Mouse (Mus musculus): ENCODE measurements around the gene Srd5a1. TPM values are rescaled to one million over a fixed set of nuclear protein-coding genes. Genes with fewer than 3 reads are reported as not detected.

Srd5a1 gene
- polyA plus RNA-seq, 1 experiment from 2014 or later: 8.7 TPM

GRCm38 (mm10) chr13:69598867-69599266, 12.4 kb downstream of the Srd5a1 start:
- ATAC-seq (ENCODE audit: insufficient number of reproducible peaks, insufficient read depth, low FRiP score, low read depth): no peak

GRCm38 (mm10) chr13:69596515-69596914, 14.7 kb downstream of the Srd5a1 start:
- no peaks in the 10 kb centered on the region for H3K27me3 ChIP-seq (ENCODE audit: control insufficient read depth, insufficient read depth, low read length)
- no peaks in the 10 kb centered on the region for H3K9me3 ChIP-seq (ENCODE audit: control insufficient read depth, low read length)
- ATAC-seq (ENCODE audit: insufficient number of reproducible peaks, insufficient read depth, low FRiP score, low read depth): no peak
- H3K4me1 ChIP-seq (ENCODE audit: control insufficient read depth in 2 of 2, insufficient read depth in 2 of 2, low read length in 2 of 2): no peaks in the 10 kb centered on the region
- H3K9ac ChIP-seq (ENCODE audit: low read length): no peak overlapping the region
- no peak overlapping the region for H3K27ac ChIP-seq (replicated peaks in 1 of 2; ENCODE audit: control insufficient read depth in 1 of 2, insufficient read depth in 1 of 2, low read depth in 2 of 2, low read length in 2 of 2)
- no peak overlapping the region for H3K4me3 ChIP-seq (ENCODE audit: control insufficient read depth in 1 of 2, insufficient read depth in 1 of 2, low read depth in 1 of 2, low read length in 2 of 2)
- no peaks in the 10 kb centered on the region for H3K36me3 ChIP-seq (ENCODE audit: control insufficient read depth, insufficient read depth, low read length)
- WGBS: 87% methylated on average over 2 of the region's 2 CpGs
- H3K4me2 ChIP-seq (ENCODE audit: low read length): no peak overlapping the region

More at GRCm38 (mm10) chr13:69598867-69599266, 12.4 kb downstream of the Srd5a1 start:
- Histone ChIP-seq H3K4me3 (ENCODE audit: control insufficient read depth in 1 of 2, insufficient read depth in 1 of 2, low read depth in 1 of 2, low read length in 2 of 2) (no peak overlapping the region), H3K4me2 (ENCODE audit: low read length) (no peak overlapping the region), H3K27ac (replicated peaks in 1 of 2; ENCODE audit: control insufficient read depth in 1 of 2, insufficient read depth in 1 of 2, low read depth in 2 of 2, low read length in 2 of 2) (no peak overlapping the region), H3K27me3 (ENCODE audit: control insufficient read depth, insufficient read depth, low read length) (no peaks in the 10 kb centered on the region), H3K4me1 (ENCODE audit: control insufficient read depth in 2 of 2, insufficient read depth in 2 of 2, low read length in 2 of 2) (no peaks in the 10 kb centered on the region), H3K9ac (ENCODE audit: low read length) (no peak overlapping the region), H3K36me3 (ENCODE audit: control insufficient read depth, insufficient read depth, low read length) (no peaks in the 10 kb centered on the region), H3K9me3 (ENCODE audit: control insufficient read depth, low read length) (no peaks in the 10 kb centered on the region)
- WGBS: 84% methylated on average over 10 of the region's 10 CpGs

DNA sequence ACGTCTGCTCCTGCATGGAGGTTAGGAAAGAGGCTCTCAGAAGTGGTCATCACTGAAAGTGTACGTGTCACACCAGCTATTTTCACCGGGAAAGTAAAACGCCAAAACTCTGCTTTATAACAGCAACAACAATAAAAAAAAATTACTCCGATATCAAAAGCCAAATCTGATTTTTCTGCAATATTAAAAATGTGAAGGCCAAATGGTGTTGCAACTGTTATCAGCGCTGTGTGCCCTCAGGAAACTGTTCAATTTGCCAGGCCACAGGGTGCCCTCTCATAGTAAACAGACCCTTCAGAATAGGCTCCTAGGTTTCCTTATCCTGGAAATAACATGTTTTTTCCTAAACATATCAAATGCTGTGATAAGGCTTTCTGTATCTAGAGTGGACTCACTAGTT, 15.3 kb downstream of the Srd5a1 start:
- no peaks in the 10 kb centered on the region for H3K27me3 ChIP-seq (ENCODE audit: control insufficient read depth, insufficient read depth, low read length)
- no peak overlapping the region for H3K4me3 ChIP-seq (ENCODE audit: control insufficient read depth in 1 of 2, insufficient read depth in 1 of 2, low read depth in 1 of 2, low read length in 2 of 2)
- no peak overlapping the region for H3K27ac ChIP-seq (replicated peaks in 1 of 2; ENCODE audit: control insufficient read depth in 1 of 2, insufficient read depth in 1 of 2, low read depth in 2 of 2, low read length in 2 of 2)
- no peaks in the 10 kb centered on the region for H3K9me3 ChIP-seq (ENCODE audit: control insufficient read depth, low read length)
- H3K9ac ChIP-seq (ENCODE audit: low read length): no peak overlapping the region
- WGBS: 86% methylated on average over 6 of the region's 6 CpGs
- no peaks in the 10 kb centered on the region for H3K4me1 ChIP-seq (ENCODE audit: control insufficient read depth in 2 of 2, insufficient read depth in 2 of 2, low read length in 2 of 2)
- no peak overlapping the region for H3K4me2 ChIP-seq (ENCODE audit: low read length)
- no peak for ATAC-seq (ENCODE audit: insufficient number of reproducible peaks, insufficient read depth, low FRiP score, low read depth)
- no peaks in the 10 kb centered on the region for H3K36me3 ChIP-seq (ENCODE audit: control insufficient read depth, insufficient read depth, low read length)

GRCm38 (mm10) chr13:69594577-69595256, 16.5 kb downstream of the Srd5a1 start:
- Histone ChIP-seq H3K9me3 (ENCODE audit: control insufficient read depth, low read length) (no peaks in the 10 kb centered on the region), H3K27me3 (ENCODE audit: control insufficient read depth, insufficient read depth, low read length) (no peaks in the 10 kb centered on the region), H3K4me2 (ENCODE audit: low read length) (no peak overlapping the region), H3K27ac (replicated peaks in 1 of 2; ENCODE audit: control insufficient read depth in 1 of 2, insufficient read depth in 1 of 2, low read depth in 2 of 2, low read length in 2 of 2) (no peak overlapping the region), H3K4me3 (ENCODE audit: control insufficient read depth in 1 of 2, insufficient read depth in 1 of 2, low read depth in 1 of 2, low read length in 2 of 2) (no peak overlapping the region), H3K36me3 (ENCODE audit: control insufficient read depth, insufficient read depth, low read length) (no peaks in the 10 kb centered on the region), H3K9ac (ENCODE audit: low read length) (no peak overlapping the region), H3K4me1 (ENCODE audit: control insufficient read depth in 2 of 2, insufficient read depth in 2 of 2, low read length in 2 of 2) (no peaks in the 10 kb centered on the region)
- no peak for ATAC-seq (ENCODE audit: insufficient number of reproducible peaks, insufficient read depth, low FRiP score, low read depth)
- WGBS: 80% methylated on average over 7 of the region's 7 CpGs

DNA sequence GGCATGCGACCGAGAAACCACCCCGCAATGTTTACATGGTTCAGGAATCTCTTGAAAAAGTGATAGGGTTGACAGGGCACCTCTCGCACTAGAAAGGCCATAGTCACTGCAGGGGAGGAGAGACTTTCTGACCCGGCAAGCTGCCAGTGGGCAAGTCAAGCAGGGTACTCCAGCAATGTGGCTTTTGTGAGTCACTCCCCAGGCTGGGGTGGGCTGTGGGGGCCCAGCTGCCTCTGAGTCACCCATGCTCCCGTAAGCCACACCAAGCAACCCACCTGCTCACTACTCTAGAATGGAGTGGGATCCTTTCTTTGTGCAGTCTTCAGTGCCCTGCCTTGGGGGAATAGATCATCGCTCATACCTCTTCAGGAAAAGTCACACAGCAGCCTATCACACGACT, 17.8 kb downstream of the Srd5a1 start:
- Histone ChIP-seq H3K4me3 (ENCODE audit: control insufficient read depth in 1 of 2, insufficient read depth in 1 of 2, low read depth in 1 of 2, low read length in 2 of 2) (no peak overlapping the region), H3K9ac (ENCODE audit: low read length) (no peak overlapping the region), H3K27me3 (ENCODE audit: control insufficient read depth, insufficient read depth, low read length) (no peaks in the 10 kb centered on the region), H3K4me2 (ENCODE audit: low read length) (no peak overlapping the region), H3K9me3 (ENCODE audit: control insufficient read depth, low read length) (no peaks in the 10 kb centered on the region), H3K36me3 (ENCODE audit: control insufficient read depth, insufficient read depth, low read length) (no peaks in the 10 kb centered on the region), H3K27ac (replicated peaks in 1 of 2; ENCODE audit: control insufficient read depth in 1 of 2, insufficient read depth in 1 of 2, low read depth in 2 of 2, low read length in 2 of 2) (no peak overlapping the region), H3K4me1 (ENCODE audit: control insufficient read depth in 2 of 2, insufficient read depth in 2 of 2, low read length in 2 of 2) (peaks cover 3 to 4% of the 10 kb centered on the region in 2 experiments; a peak in 2 of 4 replicates)
- WGBS: 55% methylated on average over 8 of the region's 8 CpGs
- no peak for ATAC-seq (ENCODE audit: insufficient number of reproducible peaks, insufficient read depth, low FRiP score, low read depth)

GRCm38 (mm10) chr13:69592226-69592625, 19.0 kb downstream of the Srd5a1 start:
- Histone ChIP-seq H3K9me3 (ENCODE audit: control insufficient read depth, low read length) (no peaks in the 10 kb centered on the region), H3K27ac (replicated peaks in 1 of 2; ENCODE audit: control insufficient read depth in 1 of 2, insufficient read depth in 1 of 2, low read depth in 2 of 2, low read length in 2 of 2) (no peak overlapping the region), H3K4me3 (ENCODE audit: control insufficient read depth in 1 of 2, insufficient read depth in 1 of 2, low read depth in 1 of 2, low read length in 2 of 2) (no peak overlapping the region), H3K4me2 (ENCODE audit: low read length) (no peak overlapping the region), H3K4me1 (ENCODE audit: control insufficient read depth in 2 of 2, insufficient read depth in 2 of 2, low read length in 2 of 2) (peaks cover 7 to 9% of the 10 kb centered on the region in 2 experiments; a peak in 3 of 4 replicates), H3K9ac (ENCODE audit: low read length) (no peak overlapping the region), H3K36me3 (ENCODE audit: control insufficient read depth, insufficient read depth, low read length) (no peaks in the 10 kb centered on the region), H3K27me3 (ENCODE audit: control insufficient read depth, insufficient read depth, low read length) (no peaks in the 10 kb centered on the region)
- ATAC-seq (ENCODE audit: insufficient number of reproducible peaks, insufficient read depth, low FRiP score, low read depth): no peak
- 81% methylated on average over 8 of the region's 8 CpGs for WGBS

GRCm38 (mm10) chr13:69591338-69591737, 19.9 kb downstream of the Srd5a1 start:
- peaks cover 9% of the 10 kb centered on the region in 2 experiments for H3K4me1 ChIP-seq (ENCODE audit: control insufficient read depth in 2 of 2, insufficient read depth in 2 of 2, low read length in 2 of 2)
- ATAC-seq (ENCODE audit: insufficient number of reproducible peaks, insufficient read depth, low FRiP score, low read depth): no peak
- H3K9ac ChIP-seq (ENCODE audit: low read length): no peak overlapping the region
- WGBS: 91% methylated on average over 5 of the region's 5 CpGs
- no peak overlapping the region for H3K27ac ChIP-seq (replicated peaks in 1 of 2; ENCODE audit: control insufficient read depth in 1 of 2, insufficient read depth in 1 of 2, low read depth in 2 of 2, low read length in 2 of 2)
- H3K27me3 ChIP-seq (ENCODE audit: control insufficient read depth, insufficient read depth, low read length): no peaks in the 10 kb centered on the region
- no peak overlapping the region for H3K4me2 ChIP-seq (ENCODE audit: low read length)
- no peaks in the 10 kb centered on the region for H3K36me3 ChIP-seq (ENCODE audit: control insufficient read depth, insufficient read depth, low read length)
- H3K4me3 ChIP-seq (ENCODE audit: control insufficient read depth in 1 of 2, insufficient read depth in 1 of 2, low read depth in 1 of 2, low read length in 2 of 2): no peak overlapping the region
- H3K9me3 ChIP-seq (ENCODE audit: control insufficient read depth, low read length): no peaks in the 10 kb centered on the region

DNA sequence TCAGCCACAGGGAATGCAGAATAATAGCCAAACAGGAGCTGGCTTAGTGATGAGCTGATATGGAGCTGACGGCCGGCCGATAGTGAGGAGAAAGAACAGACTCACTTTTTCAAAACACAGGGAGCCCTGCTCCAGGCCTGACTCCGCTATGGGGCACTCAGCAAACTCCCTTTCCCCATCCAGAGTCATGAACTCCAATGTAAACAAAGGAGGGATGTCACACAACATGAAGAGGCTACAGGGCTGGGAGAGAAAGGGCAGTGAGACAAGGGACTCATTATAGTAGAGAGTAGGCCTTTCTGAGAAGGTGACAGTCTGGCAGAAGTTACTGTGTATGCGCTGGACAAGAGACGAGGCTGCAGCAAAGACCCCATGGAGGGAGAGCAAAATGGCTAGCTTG, 23.0 kb downstream of the Srd5a1 start:
- H3K27ac ChIP-seq (replicated peaks in 1 of 2; ENCODE audit: control insufficient read depth in 1 of 2, insufficient read depth in 1 of 2, low read depth in 2 of 2, low read length in 2 of 2): no peak overlapping the region
- 31% methylated on average over 6 of the region's 6 CpGs for WGBS
- no peak overlapping the region for H3K4me3 ChIP-seq (ENCODE audit: control insufficient read depth in 1 of 2, insufficient read depth in 1 of 2, low read depth in 1 of 2, low read length in 2 of 2)
- no peaks in the 10 kb centered on the region for H3K9me3 ChIP-seq (ENCODE audit: control insufficient read depth, low read length)
- peaks cover 20 to 28% of the 10 kb centered on the region in 2 experiments for H3K4me1 ChIP-seq (ENCODE audit: control insufficient read depth in 2 of 2, insufficient read depth in 2 of 2, low read length in 2 of 2)
- H3K4me2 ChIP-seq (ENCODE audit: low read length): no peak overlapping the region
- H3K36me3 ChIP-seq (ENCODE audit: control insufficient read depth, insufficient read depth, low read length): no peaks in the 10 kb centered on the region
- ATAC-seq (ENCODE audit: insufficient number of reproducible peaks, insufficient read depth, low FRiP score, low read depth): no peak
- peak overlapping the region; percentile 16; the same call in 1 of the 2 replicates for H3K9ac ChIP-seq (ENCODE audit: low read length)
- H3K27me3 ChIP-seq (ENCODE audit: control insufficient read depth, insufficient read depth, low read length): no peaks in the 10 kb centered on the region

All from heart, embryonic 14.5 days (tissue).